Mouse (Mus musculus): Measurements from ENCODE around the gene Rhbdf2.
"Not testable (repeated sequence)": the region's sequence is repeated elsewhere in the genome, so short reads cannot be mapped to it uniquely, and the experiment has no call there.

Rhbdf2 gene

GRCm38 (mm10) chr11:116619561-116619960, 7.3 kb downstream of the Rhbdf2 start:
- DNase-seq (ENCODE audit: low spot score in 2 of 2), result no peak

DNA sequence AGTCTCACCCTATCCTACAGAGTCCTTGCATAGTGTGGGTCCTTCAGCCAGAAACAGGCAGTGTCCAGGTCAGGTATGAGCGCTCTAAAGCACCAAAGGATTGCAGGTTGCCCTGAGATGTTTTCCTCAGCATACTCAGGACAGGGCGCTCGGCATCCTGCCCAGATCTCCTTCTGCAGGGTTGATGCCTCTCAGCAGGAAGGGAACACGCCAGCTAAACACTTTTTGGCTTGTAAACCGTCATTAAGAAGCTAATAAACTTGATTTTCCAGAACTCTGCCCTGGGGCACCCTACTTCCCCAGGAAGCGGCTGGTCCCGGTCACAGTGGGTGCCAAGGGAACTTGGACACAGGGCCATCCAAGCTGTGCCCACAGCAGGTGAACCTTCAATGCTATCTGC, 7.7 kb downstream of the Rhbdf2 start:
- no peak for DNase-seq (ENCODE audit: low spot score in 2 of 2)

DNA sequence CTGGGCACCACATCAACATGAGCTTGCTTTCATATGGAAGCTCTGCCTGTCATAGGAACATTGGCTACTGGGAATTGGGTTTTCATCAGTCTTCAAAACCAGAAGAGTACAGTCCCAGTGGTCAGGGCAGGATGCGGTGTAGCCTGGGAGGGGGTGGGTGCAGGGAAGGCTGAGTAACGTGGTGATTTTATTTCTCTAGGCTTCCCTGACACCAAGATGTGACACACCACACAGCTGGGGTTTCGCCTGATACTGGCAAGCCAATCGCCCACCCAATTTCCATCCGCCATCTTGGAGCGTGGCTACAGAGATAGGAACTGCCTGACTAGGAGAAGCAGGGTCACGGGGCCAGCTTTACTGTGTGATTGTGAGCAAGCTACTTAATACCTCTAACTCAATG, 8.2 kb downstream of the Rhbdf2 start:
- DNase-seq (ENCODE audit: low spot score in 2 of 2), result no peak

GRCm38 (mm10) chr11:116617641-116618040, 9.2 kb downstream of the Rhbdf2 start:
- DNase-seq (ENCODE audit: low spot score in 2 of 2), result no peak

DNA sequence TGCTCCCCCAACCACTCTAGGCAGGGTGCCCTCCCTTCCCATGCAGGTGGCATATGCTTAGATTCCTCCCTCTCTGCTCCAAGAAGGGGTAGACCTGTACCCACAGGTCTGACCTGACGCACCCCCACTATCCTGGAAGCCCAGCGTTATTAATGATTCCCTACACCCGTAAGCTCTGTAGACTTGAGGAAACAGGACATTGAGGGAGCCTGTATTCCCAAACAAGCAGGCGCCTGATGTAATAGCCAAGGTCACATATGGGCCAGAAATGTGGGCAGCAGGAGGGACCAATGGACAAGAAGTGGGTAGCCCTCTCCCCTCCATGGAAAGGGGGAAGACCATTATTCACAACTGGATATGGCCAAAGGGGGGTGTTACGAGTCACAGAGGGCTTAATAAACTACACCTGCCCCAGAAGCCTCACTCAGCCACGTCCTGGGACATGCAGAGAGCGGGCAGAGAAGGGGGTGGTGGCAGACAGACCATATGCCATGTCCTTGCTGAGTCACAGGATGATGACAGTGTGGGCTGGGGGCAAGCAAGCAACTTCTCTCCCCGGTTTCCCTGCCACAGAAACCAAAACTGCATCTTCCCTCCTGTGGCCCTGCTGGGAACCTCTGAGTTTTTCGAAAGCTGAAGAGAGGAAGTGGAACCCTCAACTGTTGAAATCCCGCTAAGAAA, 10.2 kb downstream of the Rhbdf2 start:
- DNase-seq (ENCODE audit: low spot score in 2 of 2), result no peak

GRCm38 (mm10) chr11:116615735-116616437, 10.9 kb downstream of the Rhbdf2 start:
- DNase-seq (ENCODE audit: low spot score in 2 of 2), result no peak

DNA sequence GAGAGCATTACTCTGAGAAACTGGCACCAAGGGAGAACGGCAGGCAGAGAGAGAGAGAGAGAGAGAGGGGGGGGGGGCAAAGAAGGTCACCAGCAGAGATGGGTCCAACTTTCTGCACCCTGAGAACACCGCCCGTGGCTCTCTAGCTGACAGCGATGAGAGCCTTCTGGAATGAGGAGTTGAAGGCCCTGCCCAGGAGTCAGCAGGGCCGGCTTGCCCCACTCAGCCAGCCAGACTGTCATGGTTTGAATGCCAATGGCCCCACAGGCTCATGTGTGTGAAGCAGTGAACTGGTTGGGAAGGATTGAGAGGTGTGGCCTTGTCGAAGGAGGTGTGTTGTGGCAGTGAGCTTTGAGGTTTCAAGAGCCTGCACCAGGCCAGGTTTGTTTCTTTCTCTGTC, 13.6 kb downstream of the Rhbdf2 start:
- no peak for DNase-seq (ENCODE audit: low spot score in 2 of 2)

- no peak for DNase-seq (ENCODE audit: low spot score in 2 of 2)
Measured at GRCm38 (mm10) chr11:116612554-116612953, 14.3 kb downstream of the Rhbdf2 start.

DNA sequence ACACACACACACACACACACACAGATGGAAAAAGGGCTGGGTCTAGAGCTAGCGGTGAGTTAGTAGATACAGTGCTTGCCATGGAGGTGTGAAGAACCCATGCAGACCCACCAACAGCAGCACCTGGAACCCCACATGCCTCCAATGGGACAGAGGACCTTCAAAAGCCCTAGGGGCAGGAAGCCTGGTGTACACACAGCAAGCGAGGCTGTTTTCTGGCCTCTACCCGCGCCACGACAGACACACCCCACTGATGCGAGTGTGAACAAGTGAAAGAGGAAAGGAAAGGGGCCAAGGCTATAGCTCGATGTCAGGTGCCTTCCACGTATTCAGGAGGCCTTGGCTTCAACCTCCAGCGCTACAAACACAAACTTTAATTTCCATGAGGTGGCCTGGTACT, 14.9 kb downstream of the Rhbdf2 start:
- no peak for DNase-seq (ENCODE audit: low spot score in 2 of 2)

DNA sequence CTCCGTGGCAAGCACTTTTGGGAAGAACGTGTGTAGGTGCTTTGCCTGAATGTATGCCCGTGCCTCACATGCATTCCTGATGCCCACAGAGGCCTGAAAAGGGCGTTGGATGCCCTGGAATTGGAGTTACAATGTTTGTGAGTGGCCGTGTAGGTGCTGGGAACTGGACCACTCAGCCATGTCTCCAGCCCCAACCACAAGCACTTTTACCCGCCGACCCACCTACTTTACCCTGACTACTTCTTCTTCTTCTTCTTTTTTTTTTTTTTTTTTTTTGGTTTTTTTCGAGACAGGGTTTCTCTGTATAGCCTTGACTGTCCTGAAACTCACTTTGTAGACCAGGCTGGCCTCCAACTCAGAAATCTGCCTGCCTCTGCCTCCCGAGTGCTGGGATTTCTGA, 15.7 kb downstream of the Rhbdf2 start:
- DNase-seq (ENCODE audit: low spot score in 2 of 2), result not testable (repeated sequence)

DNA sequence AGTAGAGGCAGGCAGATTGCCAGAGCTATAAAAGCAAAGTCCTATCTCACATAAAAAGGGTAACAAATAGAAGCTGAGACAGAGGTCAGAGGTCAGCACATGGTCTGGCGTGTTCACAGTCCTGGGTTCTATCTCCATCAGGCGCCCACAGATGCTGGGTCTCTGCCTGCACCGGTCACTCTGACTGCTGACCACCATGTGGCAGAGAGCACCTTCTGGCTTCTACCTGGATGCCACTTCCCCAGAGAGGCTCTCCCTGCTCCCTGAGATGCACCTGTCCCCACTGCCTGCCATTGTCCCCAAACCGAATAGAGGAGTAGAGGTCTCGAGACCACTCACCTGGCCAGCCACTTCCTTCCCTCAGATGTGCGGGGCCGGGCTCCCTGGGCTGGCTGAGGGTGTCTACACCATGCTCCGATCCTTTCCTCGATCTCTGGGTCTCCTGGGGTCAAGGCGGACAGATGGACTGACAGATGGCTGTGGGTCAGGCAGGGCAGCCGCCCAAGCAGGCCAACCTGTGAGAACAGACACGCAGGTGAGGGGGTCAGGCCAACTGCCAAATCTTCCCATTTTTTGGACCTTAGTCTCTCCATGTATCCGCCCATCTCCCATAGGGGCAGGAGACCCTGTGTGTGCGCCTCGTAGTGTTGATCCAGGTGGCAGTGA, 16.7 kb downstream of the Rhbdf2 start:
- no peak for DNase-seq (ENCODE audit: low spot score in 2 of 2)

GRCm38 (mm10) chr11:116607717-116608116, 19.1 kb downstream of the Rhbdf2 start:
- DNase-seq (ENCODE audit: low spot score in 2 of 2), result no peak

DNA sequence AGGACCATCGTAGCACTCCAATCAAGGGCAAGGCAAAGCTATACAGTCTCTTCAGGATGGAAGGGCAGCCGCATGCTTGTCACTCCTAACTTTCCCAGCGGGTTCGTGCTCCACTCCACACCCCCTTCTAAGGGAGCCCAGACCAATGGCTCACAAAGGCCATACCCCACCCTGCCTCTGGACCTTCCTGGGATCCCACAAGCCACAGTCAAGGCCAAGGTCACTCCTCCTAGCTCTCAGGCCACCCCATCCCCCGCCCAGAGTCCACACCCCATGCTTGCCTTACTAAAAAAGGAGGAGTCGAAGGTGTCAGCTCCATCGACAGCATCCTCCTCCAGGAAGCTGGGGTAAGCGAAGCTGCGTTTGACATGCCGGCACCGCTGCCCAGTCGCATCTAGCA, 22.7 kb downstream of the Rhbdf2 start:
- DNase-seq (ENCODE audit: low spot score in 2 of 2), result no peak

GRCm38 (mm10) chr11:116603339-116603738, 23.5 kb downstream of the Rhbdf2 start:
- no peak for DNase-seq (ENCODE audit: low spot score in 2 of 2)

DNA sequence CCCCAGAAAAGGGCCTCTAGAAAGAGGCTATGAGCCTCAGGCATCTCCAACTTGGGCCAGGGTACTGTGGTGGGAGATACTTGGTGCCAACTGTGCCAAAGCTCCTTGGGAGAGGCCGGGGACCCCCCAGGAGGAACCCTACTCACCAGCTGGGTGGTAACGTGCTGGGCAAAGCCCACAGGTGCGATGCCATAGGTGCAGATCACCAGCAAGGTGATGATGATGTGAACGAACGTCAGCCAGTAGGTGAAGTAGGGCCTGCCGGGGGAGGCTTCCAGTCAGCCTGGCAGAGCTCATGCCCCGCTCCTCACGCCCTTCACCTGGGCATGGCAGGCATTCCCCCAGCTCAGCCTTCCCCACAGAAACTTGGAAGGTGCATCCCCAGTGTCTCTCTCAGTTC, 24.8 kb downstream of the Rhbdf2 start:
- no peak for DNase-seq (ENCODE audit: low spot score in 2 of 2)

- no peak for DNase-seq (ENCODE audit: low spot score in 2 of 2)
Measured at GRCm38 (mm10) chr11:116601166-116601565, 25.7 kb downstream of the Rhbdf2 start.

DNA sequence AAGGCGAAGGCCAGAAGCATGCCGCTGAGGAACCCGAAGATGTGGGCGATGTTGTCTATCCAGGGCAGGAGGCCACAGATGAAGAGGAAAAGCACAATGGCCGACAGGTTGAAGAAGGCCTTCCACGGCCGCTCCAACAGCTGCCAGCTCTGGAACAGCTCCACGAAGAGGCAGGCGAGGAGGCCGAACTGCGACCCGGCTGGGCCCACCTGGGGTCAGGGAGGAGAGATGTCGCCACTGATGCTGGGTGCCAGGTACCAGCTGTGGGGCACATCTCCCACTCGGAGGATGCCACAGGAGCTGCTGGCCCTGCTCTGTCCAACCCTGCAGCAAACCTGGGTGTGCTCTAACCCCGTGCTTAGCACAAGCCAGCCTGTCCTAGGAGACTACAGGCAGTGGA, 27.6 kb downstream of the Rhbdf2 start:
- no peak for DNase-seq (ENCODE audit: low spot score in 2 of 2)

- DNase-seq (ENCODE audit: low spot score in 2 of 2), result no peak
Measured at GRCm38 (mm10) chr11:116598193-116598592, 28.6 kb downstream of the Rhbdf2 start.

GRCm38 (mm10) chr11:116596766-116597165, 30.1 kb downstream of the Rhbdf2 start:
- DNase-seq (ENCODE audit: low spot score in 2 of 2), result no peak

DNA sequence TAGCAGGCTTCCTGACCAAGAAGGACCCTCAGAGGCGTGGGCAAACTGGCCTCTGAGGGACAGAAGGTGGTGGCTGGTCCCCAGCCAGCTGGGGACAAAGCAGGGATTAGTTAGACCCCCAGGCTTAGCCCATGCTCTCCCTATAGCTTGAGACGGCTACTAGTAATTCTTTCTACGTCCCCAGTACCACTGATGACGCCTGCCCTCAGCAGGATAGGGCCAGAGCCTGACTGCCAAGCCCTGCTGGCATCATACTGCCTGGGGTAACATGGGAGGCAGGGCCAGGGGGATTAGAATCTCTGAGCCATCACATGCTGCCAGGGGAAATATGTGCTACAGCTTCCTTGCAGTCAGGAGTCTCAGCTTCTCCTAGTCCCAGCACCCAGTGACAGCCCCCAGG, 33.5 kb downstream of the Rhbdf2 start:
- DNase-seq (ENCODE audit: low spot score in 2 of 2), result no peak

DNA sequence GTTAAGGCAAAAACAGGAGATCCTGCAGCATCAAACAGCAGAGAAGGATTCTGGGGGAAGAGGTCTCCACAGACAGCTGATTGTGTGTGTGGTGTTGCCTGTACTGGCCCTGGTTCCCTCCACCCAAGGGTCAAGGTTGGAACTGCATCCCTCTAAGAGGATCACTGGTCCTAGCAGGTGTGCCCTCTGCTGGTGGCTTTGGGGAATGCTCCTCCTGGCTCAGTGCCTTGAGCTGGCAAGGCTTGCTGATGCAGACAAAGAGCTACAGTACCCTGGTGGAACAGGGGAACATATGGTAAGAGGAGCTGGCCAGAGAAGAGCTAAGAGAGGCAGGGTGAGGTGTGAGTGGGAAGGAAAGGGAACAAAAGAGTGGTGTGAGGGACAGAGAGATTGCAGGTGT, 34.4 kb downstream of the Rhbdf2 start:
- peak; percentile 77 to 91 for DNase-seq (ENCODE audit: low spot score in 2 of 2)

DNA sequence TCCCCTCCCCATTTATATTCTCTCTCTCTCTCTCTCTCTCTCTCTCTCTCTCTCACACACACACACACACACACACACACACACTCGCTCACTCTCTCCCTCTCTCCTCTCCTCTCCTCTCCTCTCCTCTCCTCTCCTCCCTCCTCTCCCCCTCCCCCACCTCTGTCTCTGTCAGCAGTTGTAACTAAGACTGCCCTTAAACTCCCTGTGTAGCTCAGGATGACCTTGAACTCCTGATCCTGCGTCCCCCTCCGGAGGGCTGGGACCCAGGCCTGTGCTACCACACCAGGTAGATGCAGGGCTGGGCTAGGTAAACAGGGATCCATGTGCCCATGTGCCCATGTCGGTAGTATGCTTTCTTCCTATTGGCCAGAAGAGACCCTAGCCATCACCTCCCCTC, 35.2 kb downstream of the Rhbdf2 start:
- no peak for DNase-seq (ENCODE audit: low spot score in 2 of 2)

GRCm38 (mm10) chr11:116589574-116589973, 37.2 kb downstream of the Rhbdf2 start:
- DNase-seq (ENCODE audit: low spot score in 2 of 2), result peak; percentile 27 to 28
